Mouse (Mus musculus): ENCODE measurements around the gene Tbc1d1. TPM values are rescaled to one million over a fixed set of nuclear protein-coding genes. Genes with fewer than 3 reads are reported as not detected.
A peak's percentile ranks its signal among the peaks of the same experiment; 100 is the strongest.

Tbc1d1 gene
- total RNA-seq, 1 experiment from 2014 or later, result 11.2 TPM

GRCm38 (mm10) chr5:64280191-64280590, 124.1 kb downstream of the Tbc1d1 start:
- no peak for DNase-seq

DNA sequence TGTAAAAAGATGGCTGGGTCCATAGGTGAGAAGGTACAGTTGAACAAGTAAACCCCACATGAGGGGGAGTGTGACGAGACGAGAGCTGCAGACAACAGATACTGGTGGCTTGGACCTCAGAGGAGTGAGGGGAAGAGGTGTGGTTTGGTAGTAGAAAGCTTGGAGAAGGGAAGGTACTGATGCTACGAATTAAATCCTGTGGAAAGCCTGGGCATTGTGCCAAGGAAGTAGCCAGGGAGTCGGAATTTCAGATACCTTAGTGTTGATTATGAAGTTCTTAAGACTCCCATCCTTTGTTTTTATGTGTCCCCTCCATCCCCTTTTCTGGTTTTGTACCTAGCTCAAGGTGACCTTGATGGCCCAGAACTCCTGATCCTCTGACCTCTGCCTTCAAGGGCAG, 124.5 kb downstream of the Tbc1d1 start:
- DNase-seq, result no peak

DNA sequence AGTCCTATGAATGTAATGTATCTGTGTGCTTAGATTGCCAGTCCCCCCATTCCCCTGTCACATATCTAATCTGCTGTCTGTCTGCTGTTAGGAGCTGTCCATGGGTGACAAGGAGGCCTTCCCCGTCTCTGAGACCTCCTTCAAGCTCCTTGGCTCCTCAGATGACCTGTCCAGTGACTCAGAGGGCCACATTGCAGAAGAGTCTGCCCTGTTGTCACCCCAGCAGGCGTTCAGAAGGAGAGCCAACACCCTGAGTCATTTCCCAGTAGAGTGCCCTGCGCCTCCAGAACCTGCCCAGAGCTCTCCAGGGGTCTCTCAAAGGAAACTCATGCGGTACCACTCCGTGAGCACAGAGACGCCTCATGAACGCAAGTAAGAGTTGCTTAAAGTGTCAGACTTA, 125.6 kb downstream of the Tbc1d1 start:
- DNase-seq, result no peak

DNA sequence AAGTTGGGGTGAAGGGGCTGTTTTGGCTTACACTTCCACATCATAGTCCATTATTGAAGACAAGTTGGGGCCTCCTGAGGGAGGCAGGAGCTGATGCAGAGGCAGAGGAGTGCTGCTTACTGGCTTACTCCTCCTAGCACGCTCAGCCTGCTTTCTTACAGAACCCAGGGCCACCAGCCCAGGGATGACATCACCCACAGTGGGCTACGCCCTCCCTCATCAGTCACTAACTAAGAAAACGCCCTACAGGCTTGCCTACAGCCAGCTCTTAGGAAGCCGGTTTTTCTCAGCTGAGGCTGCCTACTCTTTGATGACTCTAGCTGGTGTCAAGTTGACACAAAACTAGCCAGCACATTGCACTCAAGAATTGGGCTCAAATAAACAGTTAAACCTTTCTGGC, 126.5 kb downstream of the Tbc1d1 start:
- no peak for DNase-seq

GRCm38 (mm10) chr5:64285289-64285688, 129.2 kb downstream of the Tbc1d1 start:
- DNase-seq, result no peak

GRCm38 (mm10) chr5:64285851-64286250, 129.7 kb downstream of the Tbc1d1 start:
- DNase-seq, result no peak

DNA sequence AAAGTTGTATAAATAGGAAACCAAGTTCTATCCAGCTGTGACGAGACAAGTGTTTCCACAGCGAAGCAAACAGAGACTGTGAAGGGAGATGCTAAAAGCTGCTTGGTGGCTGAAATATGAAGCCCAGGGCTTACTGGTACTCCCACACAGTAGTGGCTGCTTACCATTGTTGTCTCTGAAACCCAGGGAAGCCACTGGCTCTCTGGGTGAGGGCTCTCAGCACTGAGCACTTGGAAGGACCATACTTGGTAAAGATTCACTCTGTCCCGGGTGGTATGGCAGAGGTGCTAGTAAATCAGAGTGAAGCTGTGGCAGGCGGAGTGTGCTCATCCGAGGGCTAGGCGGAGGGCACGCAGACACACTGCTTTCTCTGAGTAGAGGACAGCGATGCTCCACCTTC, 131.2 kb downstream of the Tbc1d1 start:
- no peak for DNase-seq

DNA sequence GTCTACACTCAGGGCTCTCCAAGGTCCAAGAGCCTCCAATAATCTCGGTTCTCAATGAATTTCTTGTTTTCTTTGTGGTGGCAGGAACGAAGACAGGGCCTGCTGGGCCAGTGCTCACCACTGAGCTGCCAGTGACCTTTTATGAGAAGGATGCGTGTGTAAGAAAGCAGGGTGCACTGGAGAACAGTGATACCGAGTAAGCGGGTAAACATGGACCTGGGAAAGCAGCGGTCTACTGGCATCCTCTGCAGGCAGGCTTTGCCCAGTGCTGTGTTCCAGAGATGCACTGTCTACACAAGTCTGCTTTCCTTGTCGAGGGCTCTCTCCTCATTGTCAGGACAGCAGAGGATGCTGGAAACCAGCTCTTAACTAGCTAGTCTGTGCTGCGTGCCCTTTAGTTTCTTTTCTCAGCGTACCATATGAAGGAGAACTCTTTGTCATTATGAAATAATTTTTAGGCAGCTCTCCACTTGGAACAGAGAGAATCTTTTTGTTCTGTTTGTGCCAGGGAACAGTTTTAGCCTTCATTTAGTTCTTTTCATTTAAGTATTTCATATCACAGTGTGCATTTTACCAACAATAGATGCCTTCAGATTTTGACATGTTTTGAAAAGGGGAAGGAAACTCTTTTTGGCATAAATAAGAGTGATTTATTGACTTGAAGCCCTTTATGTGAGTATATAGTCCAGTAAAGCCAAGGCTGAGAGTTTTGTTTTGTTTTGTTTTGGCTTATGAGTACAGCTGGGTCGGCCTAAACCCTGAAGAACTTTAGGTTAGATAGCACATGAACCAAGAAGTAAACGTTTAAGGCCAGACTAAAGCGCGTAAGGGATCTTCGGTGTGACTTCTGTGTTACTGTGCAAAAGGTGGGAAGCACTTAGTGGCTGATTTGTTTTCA, 132.2 kb downstream of the Tbc1d1 start:
- DNase-seq, result no peak

GRCm38 (mm10) chr5:64289202-64290060, 133.3 kb downstream of the Tbc1d1 start:
- peak; percentile 77 for DNase-seq

DNA sequence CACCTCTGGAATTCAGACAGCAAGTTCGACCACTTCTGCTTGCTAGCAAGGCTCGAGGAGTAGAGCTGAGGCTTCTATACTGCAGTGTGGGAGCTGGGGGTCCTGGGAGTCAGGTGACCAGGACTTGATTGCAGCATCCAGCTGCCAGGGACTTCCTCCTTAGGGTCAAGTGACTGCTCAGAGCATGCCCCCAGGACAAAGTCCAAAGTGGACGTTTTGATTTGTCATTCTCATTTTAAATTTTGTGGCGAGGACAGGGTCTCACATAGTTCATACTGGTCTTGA, 133.9 kb downstream of the Tbc1d1 start:
- DNase-seq, result no peak

DNA sequence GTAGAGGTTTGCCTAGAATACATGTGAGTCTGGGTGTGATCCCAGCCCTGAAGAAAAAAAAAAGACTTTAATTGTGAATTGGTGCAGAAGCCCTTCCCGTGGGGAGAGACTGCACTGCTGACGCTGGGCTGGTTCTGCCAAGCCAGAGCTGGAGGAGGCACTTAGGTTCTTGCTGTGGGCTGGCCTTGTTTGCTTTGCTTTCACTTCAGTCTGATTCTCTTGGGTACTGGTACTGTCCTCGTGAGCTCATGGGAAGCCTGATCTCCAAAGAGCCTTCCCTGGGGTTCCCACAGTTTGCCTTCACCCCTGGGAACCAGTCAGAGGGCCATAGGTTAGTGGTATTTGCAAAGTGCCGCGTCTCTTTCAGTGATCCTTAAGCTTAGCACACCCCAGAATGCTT, 135.6 kb downstream of the Tbc1d1 start:
- DNase-seq, result no peak

- DNase-seq, result no peak
These were observed 139.5 kb downstream of the Tbc1d1 start for GRCm38 (mm10) chr5:64295621-64296020.

GRCm38 (mm10) chr5:64296328-64296727, 140.2 kb downstream of the Tbc1d1 start:
- DNase-seq, result no peak

DNA sequence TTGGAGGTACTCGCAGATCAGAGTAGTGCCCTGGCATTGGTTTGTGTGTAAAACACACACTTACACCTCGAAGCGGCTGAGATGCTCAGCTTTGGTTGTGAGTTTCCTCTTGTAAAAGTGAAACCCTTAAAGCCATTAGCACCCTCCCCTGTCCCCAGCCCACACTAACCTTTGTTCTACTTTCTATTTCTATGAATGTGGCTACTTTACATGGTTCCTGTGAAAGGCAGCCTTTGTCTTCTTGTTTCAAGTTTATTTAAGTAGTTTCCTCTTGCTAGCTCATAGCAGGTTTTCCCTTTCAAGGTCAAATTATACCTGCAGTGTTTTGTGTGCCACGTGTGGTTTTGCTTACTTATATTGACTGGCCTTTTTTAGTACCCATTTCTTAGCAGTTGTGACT, 141.0 kb downstream of the Tbc1d1 start:
- DNase-seq, result no peak

DNA sequence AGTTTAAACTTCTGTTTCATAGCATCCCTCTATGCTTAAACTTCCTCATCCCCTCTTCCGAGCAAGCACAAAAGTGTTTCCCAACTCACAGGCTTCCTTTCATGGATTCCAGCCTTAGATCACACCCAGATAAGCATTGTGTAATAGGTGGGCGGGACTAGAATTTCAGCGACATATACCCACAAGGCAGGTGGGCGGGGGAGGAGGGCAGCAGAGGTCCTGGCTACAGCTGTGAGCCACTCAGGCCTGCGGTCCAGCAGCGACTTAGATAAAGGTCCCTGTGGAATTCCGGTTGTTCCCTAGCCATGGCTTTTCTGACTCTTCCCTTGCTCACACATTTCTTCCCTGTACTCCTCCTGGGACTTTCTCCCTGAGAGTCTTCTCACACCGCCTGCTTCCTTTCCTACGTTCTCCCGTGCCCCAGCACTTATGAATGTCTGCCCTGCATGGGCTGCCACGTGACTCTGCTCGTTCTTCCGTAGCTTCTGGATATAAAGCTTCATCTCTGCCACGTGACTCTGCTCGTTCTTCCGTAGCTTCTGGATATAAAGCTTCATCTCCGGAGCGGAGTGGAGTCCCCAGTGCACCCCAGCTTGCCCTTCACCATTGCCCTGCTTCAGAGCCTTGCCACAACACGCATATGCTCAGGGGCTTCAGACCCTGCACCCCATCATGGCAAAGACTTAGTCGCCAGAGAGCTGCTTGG, 142.4 kb downstream of the Tbc1d1 start:
- DNase-seq, result peak; percentile 25

GRCm38 (mm10) chr5:64299508-64300324, 143.6 kb downstream of the Tbc1d1 start:
- DNase-seq, result no peak

DNA sequence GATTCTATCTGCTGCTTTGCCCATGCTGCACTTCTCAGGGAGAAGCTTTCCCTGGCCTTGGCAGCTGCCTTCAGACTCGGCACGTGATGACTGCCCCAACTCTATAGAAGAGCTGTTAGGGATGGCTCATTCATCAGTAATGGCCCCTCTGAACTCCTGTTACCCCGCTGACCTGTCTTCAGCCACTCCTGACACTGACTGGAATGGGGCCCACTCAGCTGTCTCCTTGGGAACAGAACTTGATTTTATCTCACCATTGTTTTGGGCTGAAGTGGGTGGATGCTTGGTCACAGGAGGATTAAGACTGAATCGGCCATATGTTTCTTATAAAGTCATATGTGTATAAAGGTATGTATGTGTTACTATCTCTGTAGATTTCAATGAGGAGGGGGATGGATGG, 145.1 kb downstream of the Tbc1d1 start:
- DNase-seq, result no peak

- DNase-seq, result no peak
These were observed 151.2 kb downstream of the Tbc1d1 start for GRCm38 (mm10) chr5:64307289-64307688.

- no peak for DNase-seq
These were observed 156.2 kb downstream of the Tbc1d1 start for GRCm38 (mm10) chr5:64312295-64312694.

- DNase-seq, result no peak
These were observed 157.4 kb downstream of the Tbc1d1 start for GRCm38 (mm10) chr5:64313481-64313880.

- DNase-seq, result no peak
These were observed 158.4 kb downstream of the Tbc1d1 start for GRCm38 (mm10) chr5:64314288-64315052.
